Mouse (Mus musculus) spleen, adult 2 months (tissue): ENCODE measurements at regions not wholly inside any gene's neighbourhood (a gene's known extent, or its start where the extent isn't known, plus 50 kb on each side); places are given as distances from the start of the nearest gene placed in this dataset.

Experiments used
- CTCF ChIP-seq: fragments of 200-500 bp; IDR thresholded peaks from 2 replicates; pipeline ENCODE4 v1.5.1; 2011; ENCODE audit warnings: mild to moderate bottlenecking, inconsistent platforms; ENCODE audit not compliant: insufficient read depth, insufficient read length, insufficient replicate concordance; ENCODE audit errors: extremely low read depth
- POLR2A ChIP-seq: fragments of 200-500 bp; IDR thresholded peaks from 2 replicates; pipeline ENCODE4 v1.6.1; 2011; ENCODE audit warnings: low read depth, low read length, inconsistent platforms

- TF ChIP-seq CTCF (no peak), POLR2A (no peak)
These were observed 52.0 kb upstream of the Nemp2 start for GRCm38 (mm10) chr1:52578298-52579056.
